Mouse (Mus musculus) lung, embryonic 14.5 days (tissue): ENCODE data around the gene Sirt7. TPM values are rescaled to one million over a fixed set of nuclear protein-coding genes. Genes with fewer than 3 reads are reported as not detected.

ENCODE experiments used
- ATAC-seq: fragments of 200-750 bp; cut with Nextera tagmentation; 2 replicates; pipeline ENCODE4 v1.8.0; 2017; ENCODE audit warnings: mild to moderate bottlenecking, moderate TSS enrichment, moderate library complexity; ENCODE audit not compliant: insufficient read depth
- DNase-seq: peaks from one replicate; pipeline ENCODE4 v3.0.0-alpha.2; 2015
- H3K27ac ChIP-seq: fragments of 300-500 bp; sonication (generic); 2 replicates; pipeline ENCODE4 v1.5.1; 2014; ENCODE audit warnings: low read depth, mild to moderate bottlenecking, moderate library complexity
- H3K27me3 ChIP-seq: fragments of 300-500 bp; sonication (generic); 2 replicates; pipeline ENCODE4 v1.6.1; 2014; ENCODE audit warnings: low read length, control low read depth; ENCODE audit not compliant: insufficient read depth
- H3K36me3 ChIP-seq: fragments of 300-500 bp; sonication (generic); 2 replicates; pipeline ENCODE4 v1.6.1; 2014; ENCODE audit warnings: control low read depth; ENCODE audit not compliant: insufficient read depth
- H3K4me1 ChIP-seq: fragments of 300-500 bp; sonication (generic); 2 replicates; pipeline ENCODE4 v1.6.1; 2014; ENCODE audit warnings: antibody characterized with exemption, control low read depth; ENCODE audit not compliant: insufficient read depth
- H3K4me2 ChIP-seq: fragments of 300-500 bp; sonication (generic); 2 replicates; pipeline ENCODE4 v1.6.1; 2014; ENCODE audit warnings: mild to moderate bottlenecking
- H3K4me3 ChIP-seq: fragments of 300-500 bp; sonication (generic); 2 replicates; pipeline ENCODE4 v1.5.1; 2014; ENCODE audit warnings: low read depth, low read length
- H3K9ac ChIP-seq: fragments of 300-500 bp; sonication (generic); 2 replicates; pipeline ENCODE4 v1.6.1; 2014
- H3K9me3 ChIP-seq: fragments of 300-500 bp; sonication (generic); 2 replicates; pipeline ENCODE4 v1.6.1; 2016; ENCODE audit warnings: low read depth, low read length, control low read depth
- CTCF ChIP-seq: IDR thresholded peaks from 2 replicates; pipeline ENCODE4 v1.5.1; 2016; ENCODE audit warnings: antibody characterized with exemption, low read depth
- WGBS: fragments of 180-500 bp; shearing (Covaris S2); extraction: QIAGEN DNeasy Blood & Tissue Kit; methylation state at CpG from one replicate; pipeline ENCODE4 v1.1.7; 2014; 5-methylcytosine and 5-hydroxymethylcytosine counted together
- polyA plus RNA-seq: library from polyadenylated mRNA; unstranded; fragments of >200 nt; fragmentation: Nextera tagmentation; extraction: Ambion mirVana; gene quantifications from 2 replicates; pipeline ENCODE4 v1.2.1, GENCODE M21; 2014

Sirt7 gene
- polyA plus RNA-seq, 1 experiment from 2014 or later = 33.1 TPM

GRCm38 (mm10) chr11:120654741-120655140 lies 29.7 kb upstream of the Sirt7 start:
- Histone ChIP-seq H3K4me3 (no peak overlapping the region), H3K4me2 (no peak overlapping the region), H3K9me3 (no peaks in the 10 kb centered on the region), H3K4me1 (no peaks in the 10 kb centered on the region), H3K36me3 (no peaks in the 10 kb centered on the region), H3K27ac (no peak overlapping the region), H3K27me3 (peaks cover 27% of the 10 kb centered on the region), H3K9ac (no peak overlapping the region)
- ATAC-seq (no peak), DNase-seq (no peak)
- WGBS = 58% methylated on average over 3 of the region's 3 CpGs
- TF ChIP-seq CTCF = no peak

- H3K4me2 ChIP-seq = no peak overlapping the region
- H3K27me3 ChIP-seq = peaks cover 12% of the 10 kb centered on the region; the same call in 1 of the 2 replicates
- no peak overlapping the region for H3K4me3 ChIP-seq
- H3K9ac ChIP-seq = no peak overlapping the region
- DNase-seq = no peak
- no peaks in the 10 kb centered on the region for H3K36me3 ChIP-seq
- 60% methylated on average over 3 of the region's 3 CpGs for WGBS
- ATAC-seq = no peak
- TF ChIP-seq CTCF = peak; percentile 45
- H3K4me1 ChIP-seq = 0 out of 2 replicates have a peak, but pooled peaks cover 5% of the 10 kb centered on the region
- no peak overlapping the region for H3K27ac ChIP-seq
- no peaks in the 10 kb centered on the region for H3K9me3 ChIP-seq
These were observed 26.8 kb upstream of the Sirt7 start for GRCm38 (mm10) chr11:120651872-120652271.

- no peak for ATAC-seq
- H3K4me2 ChIP-seq = peak within 1 kb of the TSS; percentile 51
These were observed 23.0 kb upstream of the Sirt7 start, which contains the start of gene Myadml2 for GRCm38 (mm10) chr11:120648001-120648476. Gene Myadml2 (minus strand): TSS chr11:120648158.

GRCm38 (mm10) chr11:120647047-120647830 lies 22.2 kb upstream of the Sirt7 start:
- peak overlapping the region; percentile 24; the same call in 1 of the 2 replicates for H3K9ac ChIP-seq
- peaks cover 11% of the 10 kb centered on the region; the same call in 1 of the 2 replicates for H3K4me1 ChIP-seq
- no peak for TF ChIP-seq CTCF
- H3K36me3 ChIP-seq = no peaks in the 10 kb centered on the region
- no peak overlapping the region; the same call in 1 of the 2 replicates for H3K27ac ChIP-seq
- 67% methylated on average over 35 of the region's 35 CpGs for WGBS
- DNase-seq (no peak), ATAC-seq (no peak)
- peak overlapping the region; percentile 20; the same call in 1 of the 2 replicates for H3K4me3 ChIP-seq
- H3K4me2 ChIP-seq = peak overlapping the region; percentile 51
- H3K9me3 ChIP-seq = no peaks in the 10 kb centered on the region
- H3K27me3 ChIP-seq = peaks cover 15% of the 10 kb centered on the region; the same call in 1 of the 2 replicates

More at GRCm38 (mm10) chr11:120648001-120648476, 23.0 kb upstream of the Sirt7 start, which contains the start of gene Myadml2:
- no peak for TF ChIP-seq CTCF
- Histone ChIP-seq H3K9me3 (no peaks in the 10 kb centered on the region), H3K4me1 (peaks cover 6% of the 10 kb centered on the region; the same call in 1 of the 2 replicates), H3K4me3 (peak within 1 kb of the TSS; percentile 20), H3K9ac (peak within 1 kb of the TSS; percentile 24; the same call in 1 of the 2 replicates), H3K27me3 (peaks cover 12% of the 10 kb centered on the region; the same call in 1 of the 2 replicates), H3K27ac (no peak within 1 kb of the TSS; the same call in 1 of the 2 replicates), H3K36me3 (no peaks in the 10 kb centered on the region)
- DNase-seq = no peak
- WGBS = 5% methylated on average over 13 of the region's 13 CpGs

GRCm38 (mm10) chr11:120643601-120643987 lies 18.6 kb upstream of the Sirt7 start, which contains the start of gene Pycr1:
Gene Pycr1 (minus strand): TSS chr11:120643769.
- H3K4me1 ChIP-seq = peaks cover 11% of the 10 kb centered on the region; the same call in 1 of the 2 replicates

GRCm38 (mm10) chr11:120642939-120643600 lies 18.0 kb upstream of the Sirt7 start:
- no peaks in the 10 kb centered on the region for H3K36me3 ChIP-seq
- DNase-seq = peak; percentile 35
- H3K4me1 ChIP-seq = peaks cover 9% of the 10 kb centered on the region; the same call in 1 of the 2 replicates
- no peak overlapping the region for H3K27ac ChIP-seq
- H3K27me3 ChIP-seq = peaks cover 14% of the 10 kb centered on the region; the same call in 1 of the 2 replicates
- peak overlapping the region; percentile 48 for H3K4me3 ChIP-seq
- peak overlapping the region; percentile 84 for H3K4me2 ChIP-seq
- WGBS = 1% methylated on average over 18 of the region's 18 CpGs
- peak; percentile 71 for ATAC-seq
- H3K9ac ChIP-seq = peak overlapping the region; percentile 75
- TF ChIP-seq CTCF = no peak
- no peaks in the 10 kb centered on the region for H3K9me3 ChIP-seq

More at GRCm38 (mm10) chr11:120643601-120643987, 18.6 kb upstream of the Sirt7 start, which contains the start of gene Pycr1:
- H3K9ac ChIP-seq = peak within 1 kb of the TSS; percentile 75
- no peak for TF ChIP-seq CTCF
- no peaks in the 10 kb centered on the region for H3K36me3 ChIP-seq
- peaks cover 16% of the 10 kb centered on the region; the same call in 1 of the 2 replicates for H3K27me3 ChIP-seq
- peak within 1 kb of the TSS; percentile 84 for H3K4me2 ChIP-seq
- H3K27ac ChIP-seq = no peak within 1 kb of the TSS
- H3K4me3 ChIP-seq = peak within 1 kb of the TSS; percentile 48
- 0% methylated on average over 15 of the region's 15 CpGs for WGBS
- ATAC-seq (peak; percentile 99), DNase-seq (peak; percentile 97)
- H3K9me3 ChIP-seq = no peaks in the 10 kb centered on the region
